Mouse (Mus musculus): ENCODE measurements around the gene Klk8. TPM values are rescaled to one million over a fixed set of nuclear protein-coding genes. Genes with fewer than 3 reads are reported as not detected.

The Klk8 gene
- polyA plus RNA-seq, 1 experiment: 0.12 TPM

DNA sequence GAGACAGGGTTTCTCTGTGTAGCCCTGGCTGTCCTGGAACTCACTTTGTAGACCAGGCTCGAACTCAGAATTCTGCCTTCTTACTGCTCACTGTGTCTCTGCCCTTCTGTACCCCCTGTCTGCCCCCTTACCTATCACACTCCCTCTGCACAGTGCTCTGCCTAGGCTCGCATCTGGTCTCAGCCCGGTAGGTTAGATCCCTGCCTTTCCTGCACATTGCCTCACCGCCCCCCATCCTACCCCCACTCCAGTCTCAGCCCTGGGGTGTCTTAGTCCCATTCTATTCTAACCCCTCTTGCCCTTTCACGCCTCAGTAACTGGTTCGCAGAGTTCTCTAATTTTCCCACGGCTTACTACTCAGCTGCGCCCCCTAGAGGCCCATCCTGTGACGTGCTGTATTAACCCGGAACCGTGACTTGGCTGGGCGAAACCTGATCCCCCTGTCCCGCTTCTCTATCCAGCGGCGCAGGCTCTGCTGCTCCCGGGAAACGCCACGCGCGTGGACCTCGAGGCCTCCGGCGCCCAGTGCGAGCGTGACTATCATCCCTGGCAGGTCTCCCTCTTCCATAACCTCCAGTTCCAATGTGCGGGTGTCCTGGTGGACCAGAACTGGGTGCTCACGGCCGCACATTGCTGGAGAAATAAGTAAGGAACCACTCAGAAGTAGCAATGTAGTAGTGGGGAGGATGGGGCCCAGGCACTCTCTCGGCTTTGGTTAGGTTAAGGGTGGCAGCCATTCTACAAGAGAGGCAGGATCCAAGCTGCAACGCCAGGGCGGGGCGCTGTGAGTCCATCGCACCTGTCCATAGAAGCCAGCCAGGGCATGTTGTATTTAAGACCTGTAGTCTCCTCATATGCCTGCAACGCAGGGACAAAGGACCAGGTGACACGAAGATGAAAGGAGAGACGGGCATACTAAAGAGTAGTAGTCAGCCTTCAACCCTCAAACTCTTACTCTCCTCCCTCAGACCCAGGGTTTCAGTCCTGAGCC, 14.8 kb upstream of the Klk8 start:
- no peaks in the 10 kb centered on the region for H3K9me3 ChIP-seq (ENCODE audit: control insufficient read depth, low read length)
- no peaks in the 10 kb centered on the region for H3K4me1 ChIP-seq (ENCODE audit: control insufficient read depth)
- no peak overlapping the region for H3K4me3 ChIP-seq (replicated peaks)
- H3K36me3 ChIP-seq (ENCODE audit: control insufficient read depth): no peaks in the 10 kb centered on the region
- no peak for TF ChIP-seq TAL1 (IDR thresholded peaks at IDR 0.05; ENCODE audit: low read length)
- no peak for TF ChIP-seq GATA1 (IDR thresholded peaks at IDR 0.05; ENCODE audit: low read length)
- H3K27me3 ChIP-seq (ENCODE audit: control insufficient read depth): peaks cover 5% of the 10 kb centered on the region

DNA sequence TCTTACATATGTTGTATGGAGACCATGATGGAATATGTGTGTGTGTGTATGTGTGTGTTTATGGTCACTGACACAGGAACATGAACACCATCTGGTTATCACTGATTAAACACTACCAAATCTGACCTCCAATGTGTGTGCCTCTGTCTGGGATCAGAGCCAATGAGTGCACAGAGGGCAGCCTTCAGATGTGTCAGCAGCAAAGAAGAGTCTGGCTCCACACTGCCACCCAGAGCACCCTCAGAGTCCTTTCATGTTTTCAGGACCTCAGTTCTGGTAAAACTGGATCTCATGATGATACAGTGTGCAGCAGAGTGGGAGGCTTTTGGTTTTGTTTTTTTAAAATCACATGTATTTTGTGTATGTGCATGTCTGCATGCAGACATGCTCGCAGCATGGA, 12.1 kb upstream of the Klk8 start:
- TF ChIP-seq GATA1 (IDR thresholded peaks at IDR 0.05; ENCODE audit: low read length) (no peak), TAL1 (IDR thresholded peaks at IDR 0.05; ENCODE audit: low read length) (no peak)
- H3K9me3 ChIP-seq (ENCODE audit: control insufficient read depth, low read length): no peaks in the 10 kb centered on the region
- no peaks in the 10 kb centered on the region for H3K36me3 ChIP-seq (ENCODE audit: control insufficient read depth)
- H3K4me1 ChIP-seq (ENCODE audit: control insufficient read depth): no peaks in the 10 kb centered on the region
- peaks cover 5% of the 10 kb centered on the region for H3K27me3 ChIP-seq (ENCODE audit: control insufficient read depth)
- no peak overlapping the region for H3K4me3 ChIP-seq (replicated peaks)

DNA sequence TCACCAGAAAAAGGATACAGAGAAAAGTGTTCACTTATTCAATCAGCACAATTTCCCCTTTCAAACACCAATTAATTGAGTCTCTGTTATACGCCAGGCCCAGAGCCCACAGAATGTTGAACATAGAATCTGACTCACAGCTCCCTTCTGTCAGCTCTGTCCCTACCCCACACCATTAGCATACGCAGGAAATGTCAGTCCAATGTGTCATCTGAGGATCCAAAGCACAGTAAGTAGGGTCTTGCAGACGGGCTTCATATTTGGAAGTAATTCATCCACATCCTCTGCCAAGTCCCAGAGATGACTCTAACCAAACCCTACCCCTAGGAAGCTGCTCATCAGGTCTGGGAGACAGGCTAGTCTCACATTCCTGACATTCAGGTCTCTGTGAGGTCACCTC, 9.3 kb upstream of the Klk8 start:
- H3K4me1 ChIP-seq (ENCODE audit: control insufficient read depth): no peaks in the 10 kb centered on the region
- no peak overlapping the region for H3K4me3 ChIP-seq (replicated peaks)
- no peaks in the 10 kb centered on the region for H3K36me3 ChIP-seq (ENCODE audit: control insufficient read depth)
- TF ChIP-seq TAL1 (IDR thresholded peaks at IDR 0.05; ENCODE audit: low read length): no peak
- TF ChIP-seq GATA1 (IDR thresholded peaks at IDR 0.05; ENCODE audit: low read length): no peak
- no peaks in the 10 kb centered on the region for H3K9me3 ChIP-seq (ENCODE audit: control insufficient read depth, low read length)
- H3K27me3 ChIP-seq (ENCODE audit: control insufficient read depth): peaks cover 5% of the 10 kb centered on the region

GRCm38 (mm10) chr7:43789295-43789694, 8.1 kb upstream of the Klk8 start:
- Histone ChIP-seq H3K4me1 (ENCODE audit: control insufficient read depth) (no peaks in the 10 kb centered on the region), H3K9me3 (ENCODE audit: control insufficient read depth, low read length) (no peaks in the 10 kb centered on the region), H3K36me3 (ENCODE audit: control insufficient read depth) (no peaks in the 10 kb centered on the region), H3K27me3 (ENCODE audit: control insufficient read depth) (no peaks in the 10 kb centered on the region), H3K4me3 (replicated peaks) (no peak overlapping the region)
- TF ChIP-seq TAL1 (IDR thresholded peaks at IDR 0.05; ENCODE audit: low read length) (no peak), GATA1 (IDR thresholded peaks at IDR 0.05; ENCODE audit: low read length) (no peak)

- TF ChIP-seq TAL1 (IDR thresholded peaks at IDR 0.05; ENCODE audit: low read length) (no peak), GATA1 (IDR thresholded peaks at IDR 0.05; ENCODE audit: low read length) (no peak)
Observed at GRCm38 (mm10) chr7:43791591-43791990, 5.8 kb upstream of the Klk8 start, which contains the start of gene Klk9. Gene Klk9 (plus strand): TSS chr7:43791891.

DNA sequence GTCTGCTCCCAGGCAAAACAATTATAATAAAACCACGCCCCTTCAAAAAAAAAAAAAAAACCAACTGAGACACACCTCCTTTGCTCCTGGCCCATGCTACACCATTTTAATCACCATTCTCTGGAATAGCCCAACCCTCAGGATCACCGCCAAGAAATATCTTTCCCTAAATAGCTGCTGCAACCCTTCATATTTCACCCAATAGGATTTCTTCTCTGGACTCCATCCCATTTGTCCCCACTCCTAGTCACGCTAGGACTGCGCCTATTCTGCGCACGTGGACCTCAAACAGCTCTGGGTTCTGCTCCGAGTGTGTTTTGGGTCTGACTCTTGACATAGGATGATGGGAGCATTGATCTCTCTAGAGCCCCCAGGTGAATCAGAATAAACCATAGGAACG, 1.0 kb upstream of the Klk8 start:
- H3K4me3 ChIP-seq (replicated peaks): no peak overlapping the region
- H3K36me3 ChIP-seq (ENCODE audit: control insufficient read depth): no peaks in the 10 kb centered on the region
- H3K9me3 ChIP-seq (ENCODE audit: control insufficient read depth, low read length): no peaks in the 10 kb centered on the region
- no peaks in the 10 kb centered on the region for H3K4me1 ChIP-seq (ENCODE audit: control insufficient read depth)
- TF ChIP-seq GATA1 (IDR thresholded peaks at IDR 0.05; ENCODE audit: low read length): no peak
- TF ChIP-seq TAL1 (IDR thresholded peaks at IDR 0.05; ENCODE audit: low read length): no peak
- H3K27me3 ChIP-seq (ENCODE audit: control insufficient read depth): peaks cover 31% of the 10 kb centered on the region

More at GRCm38 (mm10) chr7:43791591-43791990, 5.8 kb upstream of the Klk8 start, which contains the start of gene Klk9:
- Histone ChIP-seq H3K27me3 (ENCODE audit: control insufficient read depth) (peaks cover 13% of the 10 kb centered on the region), H3K36me3 (ENCODE audit: control insufficient read depth) (no peaks in the 10 kb centered on the region), H3K9me3 (ENCODE audit: control insufficient read depth, low read length) (no peaks in the 10 kb centered on the region), H3K4me1 (ENCODE audit: control insufficient read depth) (no peaks in the 10 kb centered on the region), H3K4me3 (replicated peaks) (no peak within 1 kb of the TSS)

- no peaks in the 10 kb centered on the region for H3K9me3 ChIP-seq (ENCODE audit: control insufficient read depth, low read length)
- H3K4me3 ChIP-seq (replicated peaks): no peak overlapping the region
- TF ChIP-seq TAL1 (IDR thresholded peaks at IDR 0.05; ENCODE audit: low read length) (no peak), GATA1 (IDR thresholded peaks at IDR 0.05; ENCODE audit: low read length) (no peak)
- H3K36me3 ChIP-seq (ENCODE audit: control insufficient read depth): no peaks in the 10 kb centered on the region
- peaks cover 31% of the 10 kb centered on the region for H3K27me3 ChIP-seq (ENCODE audit: control insufficient read depth)
- H3K4me1 ChIP-seq (ENCODE audit: control insufficient read depth): no peaks in the 10 kb centered on the region
Observed at GRCm38 (mm10) chr7:43797844-43798462, 576 bp downstream of the Klk8 start.

- no peak for TF ChIP-seq TAL1 (IDR thresholded peaks at IDR 0.05; ENCODE audit: low read length)
- no peak for TF ChIP-seq GATA1 (IDR thresholded peaks at IDR 0.05; ENCODE audit: low read length)
- H3K36me3 ChIP-seq (ENCODE audit: control insufficient read depth): no peaks in the 10 kb centered on the region
- H3K9me3 ChIP-seq (ENCODE audit: control insufficient read depth, low read length): no peaks in the 10 kb centered on the region
- H3K4me1 ChIP-seq (ENCODE audit: control insufficient read depth): no peaks in the 10 kb centered on the region
- H3K27me3 ChIP-seq (ENCODE audit: control insufficient read depth): peaks cover 31% of the 10 kb centered on the region
- H3K4me3 ChIP-seq (replicated peaks): no peak overlapping the region
Observed at GRCm38 (mm10) chr7:43799876-43800275, 2.5 kb downstream of the Klk8 start.

DNA sequence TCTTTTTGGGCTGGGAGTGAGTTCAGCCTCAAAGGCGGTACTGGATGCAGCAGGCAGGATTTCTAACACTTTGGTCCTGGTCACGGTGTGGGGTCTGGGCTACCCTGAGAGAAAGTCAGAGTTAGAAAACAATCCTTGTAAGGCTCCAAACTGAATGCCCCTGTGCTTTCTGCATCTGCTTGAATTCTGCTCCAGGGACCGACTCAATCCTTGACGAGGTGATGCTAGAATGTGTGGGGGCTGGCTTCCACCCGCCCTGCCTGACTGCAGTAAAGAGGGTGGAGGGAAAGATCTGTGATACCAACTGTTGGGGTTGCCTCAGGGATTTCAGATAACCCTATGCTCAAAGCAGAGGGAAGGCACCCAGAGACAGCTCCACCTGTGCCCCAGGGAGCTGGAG, 13.6 kb downstream of the Klk8 start, which contains the start of gene Klk7:
Klk7 (plus strand) TSS at position 301 of the 400 bp plus-strand sequence.
- Histone ChIP-seq H3K27me3 (ENCODE audit: control insufficient read depth) (no peaks in the 10 kb centered on the region), H3K36me3 (ENCODE audit: control insufficient read depth) (no peaks in the 10 kb centered on the region), H3K9me3 (ENCODE audit: control insufficient read depth, low read length) (no peaks in the 10 kb centered on the region), H3K4me3 (replicated peaks) (no peak within 1 kb of the TSS), H3K4me1 (ENCODE audit: control insufficient read depth) (no peaks in the 10 kb centered on the region)
- TF ChIP-seq GATA1 (IDR thresholded peaks at IDR 0.05; ENCODE audit: low read length) (no peak), TAL1 (IDR thresholded peaks at IDR 0.05; ENCODE audit: low read length) (no peak)

Data from erythroblast, embryonic 14.5 days (primary cell).